Mouse (Mus musculus) hindbrain, embryonic 13.5 days (tissue): ENCODE measurements around the gene Oosp3. TPM values are rescaled to one million over a fixed set of nuclear protein-coding genes. Genes with fewer than 3 reads are reported as not detected.

ENCODE experiments used
- ATAC-seq: fragments of 200-750 bp; cut with Nextera tagmentation; 2 replicates; pipeline ENCODE4 v1.8.0; 2017; ENCODE audit warnings: moderate TSS enrichment; ENCODE audit not compliant: low FRiP score
- H3K27ac ChIP-seq: fragments of 300-500 bp; sonication (generic); 2 replicates; pipeline ENCODE4 v1.5.1; 2015; ENCODE audit warnings: inconsistent platforms, mild to moderate bottlenecking, moderate library complexity
- H3K27me3 ChIP-seq: fragments of 300-500 bp; sonication (generic); 2 replicates; pipeline ENCODE4 v1.6.1; 2015; ENCODE audit warnings: mild to moderate bottlenecking, inconsistent platforms
- H3K36me3 ChIP-seq: fragments of 300-500 bp; sonication (generic); 2 replicates; pipeline ENCODE4 v1.6.1; 2015; ENCODE audit warnings: mild to moderate bottlenecking, inconsistent platforms
- H3K4me1 ChIP-seq: fragments of 300-500 bp; sonication (generic); replicated peaks from 2 replicates; pipeline ENCODE4 v1.6.1; 2015; ENCODE audit warnings: inconsistent platforms
- H3K4me2 ChIP-seq: fragments of 300-500 bp; sonication (generic); 2 replicates; pipeline ENCODE4 v1.6.1; 2015; ENCODE audit warnings: inconsistent platforms, mild to moderate bottlenecking, moderate library complexity
- H3K4me3 ChIP-seq: fragments of 300-500 bp; sonication (generic); 2 replicates; pipeline ENCODE4 v1.5.1; 2015; ENCODE audit warnings: mild to moderate bottlenecking, inconsistent platforms
- H3K9ac ChIP-seq: fragments of 300-500 bp; sonication (generic); 2 replicates; pipeline ENCODE4 v1.6.1; 2015; ENCODE audit warnings: mild to moderate bottlenecking, inconsistent platforms
- H3K9me3 ChIP-seq: fragments of 300-500 bp; sonication (generic); 2 replicates; pipeline ENCODE4 v1.6.1; 2016; ENCODE audit warnings: inconsistent platforms
- WGBS: fragments of 180-500 bp; shearing (Covaris S2); methylation state at CpG from one replicate; pipeline ENCODE4 v1.1.7; 2015; 5-methylcytosine and 5-hydroxymethylcytosine counted together
- polyA plus RNA-seq: library from polyadenylated mRNA; unstranded; fragments of >200 nt; fragmentation: Nextera tagmentation; extraction: Ambion mirVana; gene quantifications from 2 replicates; pipeline ENCODE4 v1.2.1, GENCODE M21; 2015

The Oosp3 gene
- not detected in 2 replicates for polyA plus RNA-seq

GRCm38 (mm10) chr19:11696755-11697154, at the start of gene Oosp3:
Gene Oosp3, plus strand, starts transcription at chr19:11697055.
- Histone ChIP-seq H3K36me3 (no peaks in the 10 kb centered on the region), H3K27me3 (no peaks in the 10 kb centered on the region), H3K4me2 (no peak within 1 kb of the TSS), H3K27ac (no peak within 1 kb of the TSS), H3K9me3 (no peaks in the 10 kb centered on the region), H3K9ac (no peak within 1 kb of the TSS), H3K4me3 (no peak within 1 kb of the TSS), H3K4me1 (no peaks in the 10 kb centered on the region)
- ATAC-seq, result no peak
- WGBS, result 87% methylated on average over 2 of the region's 2 CpGs

- Histone ChIP-seq H3K4me3 (no peak overlapping the region), H3K4me1 (no peaks in the 10 kb centered on the region), H3K9me3 (no peaks in the 10 kb centered on the region), H3K9ac (no peak overlapping the region), H3K4me2 (no peak overlapping the region), H3K27ac (no peak overlapping the region), H3K27me3 (no peaks in the 10 kb centered on the region), H3K36me3 (no peaks in the 10 kb centered on the region)
- ATAC-seq, result no peak
- WGBS, result 83% methylated on average over 4 of the region's 4 CpGs
These were observed 47.3 kb upstream of the Oosp3 start for GRCm38 (mm10) chr19:11649564-11649963.

GRCm38 (mm10) chr19:11659142-11659541, 37.7 kb upstream of the Oosp3 start:
- H3K4me2 ChIP-seq, result no peak overlapping the region
- H3K27ac ChIP-seq, result no peak overlapping the region
- H3K9ac ChIP-seq, result no peak overlapping the region
- ATAC-seq, result no peak
- no peak overlapping the region for H3K4me3 ChIP-seq
- H3K9me3 ChIP-seq, result no peaks in the 10 kb centered on the region
- H3K4me1 ChIP-seq, result no peaks in the 10 kb centered on the region
- WGBS, result 85% methylated on average over 2 of the region's 2 CpGs
- no peaks in the 10 kb centered on the region for H3K27me3 ChIP-seq
- no peaks in the 10 kb centered on the region for H3K36me3 ChIP-seq

GRCm38 (mm10) chr19:11660459-11660858, 36.4 kb upstream of the Oosp3 start, which contains the start of gene Oosp2:
Gene Oosp2, minus strand, starts transcription at chr19:11660559.
- WGBS, result 90% methylated on average over 5 of the region's 5 CpGs
- Histone ChIP-seq H3K4me2 (no peak within 1 kb of the TSS), H3K9me3 (no peaks in the 10 kb centered on the region), H3K27me3 (no peaks in the 10 kb centered on the region), H3K4me1 (no peaks in the 10 kb centered on the region), H3K9ac (no peak within 1 kb of the TSS), H3K36me3 (no peaks in the 10 kb centered on the region), H3K27ac (no peak within 1 kb of the TSS), H3K4me3 (no peak within 1 kb of the TSS)
- no peak for ATAC-seq

- Histone ChIP-seq H3K9me3 (no peaks in the 10 kb centered on the region), H3K27ac (no peak overlapping the region), H3K4me2 (no peak overlapping the region), H3K27me3 (no peaks in the 10 kb centered on the region), H3K36me3 (no peaks in the 10 kb centered on the region), H3K4me3 (no peak overlapping the region), H3K9ac (no peak overlapping the region), H3K4me1 (no peaks in the 10 kb centered on the region)
- ATAC-seq, result no peak
These were observed 35.3 kb upstream of the Oosp3 start for GRCm38 (mm10) chr19:11661562-11661961.

- H3K4me2 ChIP-seq, result no peak within 1 kb of the TSS
- ATAC-seq, result no peak
- 78% methylated on average over 5 of the region's 5 CpGs for WGBS
- H3K4me1 ChIP-seq, result no peaks in the 10 kb centered on the region
- H3K27ac ChIP-seq, result no peak within 1 kb of the TSS
- H3K27me3 ChIP-seq, result no peaks in the 10 kb centered on the region
- H3K9me3 ChIP-seq, result no peaks in the 10 kb centered on the region
- H3K4me3 ChIP-seq, result no peak within 1 kb of the TSS
- H3K36me3 ChIP-seq, result no peaks in the 10 kb centered on the region
- H3K9ac ChIP-seq, result no peak within 1 kb of the TSS
These were observed 6.0 kb upstream of the Oosp3 start, which contains the start of gene Oosp1 for GRCm38 (mm10) chr19:11690839-11691238. Gene Oosp1, minus strand, starts transcription at chr19:11691150.

GRCm38 (mm10) chr19:11691454-11691853, 5.4 kb upstream of the Oosp3 start:
- H3K36me3 ChIP-seq, result no peaks in the 10 kb centered on the region
- H3K9ac ChIP-seq, result no peak overlapping the region
- H3K9me3 ChIP-seq, result no peaks in the 10 kb centered on the region
- no peaks in the 10 kb centered on the region for H3K4me1 ChIP-seq
- H3K4me3 ChIP-seq, result no peak overlapping the region
- no peaks in the 10 kb centered on the region for H3K27me3 ChIP-seq
- H3K4me2 ChIP-seq, result no peak overlapping the region
- ATAC-seq, result no peak
- WGBS, result 72% methylated on average over 1 of the region's 1 CpGs
- no peak overlapping the region for H3K27ac ChIP-seq

GRCm38 (mm10) chr19:11698342-11698741, 1.5 kb downstream of the Oosp3 start:
- H3K4me3 ChIP-seq, result no peak overlapping the region
- H3K9me3 ChIP-seq, result no peaks in the 10 kb centered on the region
- 96% methylated on average over 6 of the region's 6 CpGs for WGBS
- no peak overlapping the region for H3K4me2 ChIP-seq
- H3K27me3 ChIP-seq, result no peaks in the 10 kb centered on the region
- H3K9ac ChIP-seq, result no peak overlapping the region
- no peaks in the 10 kb centered on the region for H3K4me1 ChIP-seq
- H3K36me3 ChIP-seq, result no peaks in the 10 kb centered on the region
- ATAC-seq, result no peak
- H3K27ac ChIP-seq, result no peak overlapping the region

GRCm38 (mm10) chr19:11712451-11712850, 15.6 kb downstream of the Oosp3 start:
- no peaks in the 10 kb centered on the region for H3K27me3 ChIP-seq
- H3K27ac ChIP-seq, result no peak overlapping the region
- H3K36me3 ChIP-seq, result no peaks in the 10 kb centered on the region
- H3K4me3 ChIP-seq, result no peak overlapping the region
- ATAC-seq, result no peak
- 83% methylated on average over 4 of the region's 4 CpGs for WGBS
- no peak overlapping the region for H3K4me2 ChIP-seq
- H3K9ac ChIP-seq, result no peak overlapping the region
- H3K4me1 ChIP-seq, result no peaks in the 10 kb centered on the region
- H3K9me3 ChIP-seq, result no peaks in the 10 kb centered on the region

- Histone ChIP-seq H3K4me2 (no peak overlapping the region), H3K9me3 (no peaks in the 10 kb centered on the region), H3K27me3 (no peaks in the 10 kb centered on the region), H3K9ac (no peak overlapping the region), H3K4me1 (no peaks in the 10 kb centered on the region), H3K36me3 (no peaks in the 10 kb centered on the region), H3K4me3 (no peak overlapping the region), H3K27ac (no peak overlapping the region)
- ATAC-seq, result no peak
- 95% methylated on average over 3 of the region's 3 CpGs for whole genome bisulfite sequencing
These were observed 23.2 kb downstream of the Oosp3 start for GRCm38 (mm10) chr19:11720071-11720470.

GRCm38 (mm10) chr19:11723870-11724269, 27.0 kb downstream of the Oosp3 start:
- Histone ChIP-seq H3K4me2 (no peak overlapping the region), H3K27me3 (no peaks in the 10 kb centered on the region), H3K4me1 (no peaks in the 10 kb centered on the region), H3K27ac (no peak overlapping the region), H3K4me3 (no peak overlapping the region), H3K36me3 (no peaks in the 10 kb centered on the region), H3K9ac (no peak overlapping the region), H3K9me3 (no peaks in the 10 kb centered on the region)
- ATAC-seq, result no peak
- WGBS, result 93% methylated on average over 2 of the region's 2 CpGs

GRCm38 (mm10) chr19:11724275-11724674, 27.4 kb downstream of the Oosp3 start:
- no peak overlapping the region for H3K4me2 ChIP-seq
- no peaks in the 10 kb centered on the region for H3K27me3 ChIP-seq
- no peak overlapping the region for H3K9ac ChIP-seq
- 83% methylated on average over 6 of the region's 6 CpGs for whole genome bisulfite sequencing
- ATAC-seq, result no peak
- no peak overlapping the region for H3K27ac ChIP-seq
- H3K4me3 ChIP-seq, result no peak overlapping the region
- no peaks in the 10 kb centered on the region for H3K36me3 ChIP-seq
- no peaks in the 10 kb centered on the region for H3K4me1 ChIP-seq
- H3K9me3 ChIP-seq, result no peaks in the 10 kb centered on the region

- no peak overlapping the region for H3K9ac ChIP-seq
These were observed 29.1 kb downstream of the Oosp3 start for GRCm38 (mm10) chr19:11725915-11726314.

More at GRCm38 (mm10) chr19:11725915-11726314, 29.1 kb downstream of the Oosp3 start:
- H3K4me3 ChIP-seq, result no peak overlapping the region
- no peak overlapping the region for H3K27ac ChIP-seq
- no peak for ATAC-seq
- H3K27me3 ChIP-seq, result no peaks in the 10 kb centered on the region
- 85% methylated on average over 2 of the region's 2 CpGs for WGBS
- H3K36me3 ChIP-seq, result no peaks in the 10 kb centered on the region
- no peak overlapping the region for H3K4me2 ChIP-seq
- H3K9me3 ChIP-seq, result no peaks in the 10 kb centered on the region
- H3K4me1 ChIP-seq, result no peaks in the 10 kb centered on the region
